Mouse (Mus musculus) bone marrow, adult 2 months (tissue): Measurements from ENCODE around the gene Pex11a. TPM values are rescaled to one million over a fixed set of nuclear protein-coding genes. Genes with fewer than 3 reads are reported as not detected.

ENCODE experiments used
- H3K27ac ChIP-seq: fragments of 200-500 bp; 2 replicates; pipeline ENCODE4 v1.5.1; 2012; ENCODE audit warnings: low read depth, mild to moderate bottlenecking, control low read depth, inconsistent platforms, low read length; ENCODE audit not compliant: control insufficient read depth, poor library complexity, insufficient read depth
- H3K4me1 ChIP-seq: fragments of 200-500 bp; 2 replicates; pipeline ENCODE4 v1.6.1; 2011; ENCODE audit warnings: low read length; ENCODE audit not compliant: control insufficient read depth, insufficient read depth
- H3K4me3 ChIP-seq: fragments of 200-500 bp; replicated peaks from 2 replicates; pipeline ENCODE3; 2011; ENCODE audit warnings: mild to moderate bottlenecking, low read depth, low read length, control low read depth; ENCODE audit not compliant: control insufficient read depth
- CTCF ChIP-seq: fragments of 200-500 bp; IDR thresholded peaks from 2 replicates; pipeline ENCODE4 v1.5.1; 2011; ENCODE audit warnings: low read length, control low read depth; ENCODE audit not compliant: control insufficient read depth, insufficient read depth
- POLR2A ChIP-seq: fragments of 200-500 bp; IDR thresholded peaks from 2 replicates; pipeline ENCODE4 v1.6.1; 2011; ENCODE audit warnings: low read depth, mild to moderate bottlenecking, control low read depth, low read length, borderline replicate concordance; ENCODE audit not compliant: control insufficient read depth
- WGBS: fragments of 180-500 bp; shearing (Covaris S2); methylation state at CpG from one replicate; pipeline ENCODE4 v1.1.7; 2018; 5-methylcytosine and 5-hydroxymethylcytosine counted together
- polyA plus RNA-seq: library from polyadenylated mRNA; stranded (reverse); fragments of >200 nt; gene quantifications from 2 replicates; pipeline ENCODE4 v1.2.4, GENCODE M21; 2011; ENCODE audit warnings: low replicate concordance; ENCODE audit not compliant: missing spikeins, insufficient read depth, insufficient read length

The Pex11a gene
- polyA plus RNA-seq, 1 experiment, result 4.9 TPM

DNA sequence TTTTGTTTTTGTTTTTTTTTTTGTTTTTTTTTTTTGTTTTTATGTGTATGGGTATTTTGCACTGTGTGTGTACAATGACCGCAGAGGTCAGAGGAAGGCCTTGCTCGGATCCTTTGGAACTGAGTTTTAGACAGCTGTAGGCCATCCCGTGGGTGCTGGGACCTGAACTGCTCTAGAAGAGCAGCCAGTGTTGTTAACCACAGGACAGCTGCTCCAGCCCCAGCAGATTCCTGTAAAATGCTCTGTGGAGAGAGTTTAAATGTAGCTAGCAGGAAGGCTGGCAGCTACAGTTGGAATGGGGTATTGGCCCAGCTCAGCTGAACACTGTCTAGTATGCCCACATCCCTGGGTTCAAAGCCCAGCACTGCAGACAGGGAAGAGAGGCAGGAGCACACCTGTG, 26.7 kb upstream of the Pex11a start:
- TF ChIP-seq CTCF (no peak), POLR2A (no peak)
- H3K4me1 ChIP-seq, result no peaks in the 10 kb centered on the region
- WGBS, result 66% methylated on average over 3 of the region's 3 CpGs
- no peak overlapping the region for H3K27ac ChIP-seq
- H3K4me3 ChIP-seq, result no peak overlapping the region

- TF ChIP-seq CTCF, result no peak
- TF ChIP-seq POLR2A, result no peak
These were observed 23.1 kb upstream of the Pex11a start for GRCm38 (mm10) chr7:79765991-79766390.

DNA sequence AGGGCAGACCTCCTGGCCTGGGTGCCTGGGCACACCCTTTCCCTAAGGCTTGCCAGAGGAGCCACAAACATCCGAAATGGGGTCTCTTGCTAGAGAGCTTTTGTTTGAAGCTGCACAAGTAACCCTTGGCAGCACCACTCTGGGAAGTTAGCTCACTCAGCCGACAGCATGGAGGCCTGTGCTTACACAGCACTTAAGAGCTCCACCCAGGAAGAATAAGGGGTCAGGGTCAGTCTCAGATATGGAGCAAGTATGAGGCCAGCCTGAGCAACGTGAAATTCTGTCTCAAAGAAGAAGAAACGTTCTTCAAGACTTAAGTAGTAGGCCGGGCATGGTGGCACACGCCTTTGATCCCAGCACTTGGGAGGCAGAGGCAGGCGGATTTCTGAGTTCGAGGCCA, 19.2 kb upstream of the Pex11a start:
- H3K4me3 ChIP-seq, result no peak overlapping the region
- no peak overlapping the region for H3K27ac ChIP-seq
- TF ChIP-seq POLR2A (no peak), CTCF (no peak)
- no peaks in the 10 kb centered on the region for H3K4me1 ChIP-seq
- WGBS, result 64% methylated on average over 8 of the region's 8 CpGs

More at GRCm38 (mm10) chr7:79765991-79766390, 23.1 kb upstream of the Pex11a start:
- Histone ChIP-seq H3K27ac (no peak overlapping the region), H3K4me1 (no peaks in the 10 kb centered on the region), H3K4me3 (no peak overlapping the region)
- 51% methylated on average over 1 of the region's 1 CpGs for WGBS

DNA sequence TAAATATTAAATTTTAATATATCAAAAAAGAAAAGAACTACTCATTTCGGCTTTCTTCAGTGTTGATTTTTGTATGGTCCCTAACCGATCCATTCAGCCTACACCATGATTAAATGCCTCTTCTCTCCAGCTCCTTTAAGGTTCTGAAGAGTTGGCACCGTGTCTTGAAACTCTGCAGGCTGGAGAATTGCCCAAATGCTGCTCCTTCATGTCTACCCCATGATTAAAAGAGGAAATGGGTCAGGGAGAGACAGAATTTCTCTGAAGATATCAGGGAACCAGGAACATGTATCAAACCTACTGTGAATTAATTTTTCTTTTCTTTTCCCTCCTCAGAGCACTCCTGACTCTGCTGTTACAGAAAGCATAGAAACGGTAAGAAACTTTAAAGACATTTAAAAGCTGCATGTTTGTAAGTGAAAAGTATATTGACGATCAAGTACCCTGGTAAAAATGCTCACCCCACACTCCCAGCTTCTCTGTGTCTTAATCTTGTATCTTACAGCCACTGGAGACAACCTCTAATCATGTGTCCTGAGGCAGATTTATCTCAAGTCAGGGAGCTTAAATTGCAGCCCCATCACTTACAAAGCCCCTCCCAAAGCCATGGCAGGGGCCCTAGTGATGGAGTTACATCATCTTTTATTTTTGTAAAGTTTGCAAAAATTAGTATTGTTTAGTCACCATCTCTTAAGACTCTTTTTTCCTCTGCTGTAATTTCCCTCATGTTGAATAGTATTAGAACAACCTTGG, 18.4 kb upstream of the Pex11a start:
- 45% methylated on average over 5 of the region's 5 CpGs for WGBS
- Histone ChIP-seq H3K4me3 (no peak overlapping the region), H3K4me1 (no peaks in the 10 kb centered on the region), H3K27ac (no peak overlapping the region)
- TF ChIP-seq POLR2A, result no peak
- no peak for TF ChIP-seq CTCF

DNA sequence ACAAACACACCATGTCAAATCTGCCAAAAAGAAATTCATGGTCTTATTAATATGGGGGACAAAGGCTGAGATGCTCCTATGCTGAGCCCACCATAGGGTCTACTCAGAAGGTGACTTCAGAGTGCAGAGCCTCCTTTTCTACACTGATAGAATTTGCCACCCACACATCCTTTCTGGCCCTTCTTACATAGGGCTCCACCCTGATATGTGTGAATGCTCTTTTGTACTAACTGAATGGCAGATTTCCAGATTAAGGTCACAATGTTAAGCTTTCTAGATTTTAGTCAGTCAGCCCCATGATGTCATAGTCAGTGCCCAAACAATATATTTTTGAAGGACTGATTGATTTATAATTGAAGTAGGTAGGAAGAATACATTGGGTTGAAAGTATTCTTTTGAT, 16.8 kb upstream of the Pex11a start:
- Histone ChIP-seq H3K27ac (no peak overlapping the region), H3K4me1 (no peaks in the 10 kb centered on the region), H3K4me3 (no peak overlapping the region)
- TF ChIP-seq POLR2A (no peak), CTCF (no peak)

GRCm38 (mm10) chr7:79758176-79758575, 15.2 kb upstream of the Pex11a start:
- Histone ChIP-seq H3K4me3 (no peak overlapping the region), H3K4me1 (no peaks in the 10 kb centered on the region), H3K27ac (no peak overlapping the region)
- 53% methylated on average over 6 of the region's 6 CpGs for WGBS
- TF ChIP-seq POLR2A (no peak), CTCF (no peak)

GRCm38 (mm10) chr7:79756334-79756733, 13.4 kb upstream of the Pex11a start:
- TF ChIP-seq POLR2A, result no peak
- Histone ChIP-seq H3K4me1 (no peaks in the 10 kb centered on the region), H3K4me3 (no peak overlapping the region), H3K27ac (no peak overlapping the region)
- WGBS, result 61% methylated on average over 2 of the region's 2 CpGs

DNA sequence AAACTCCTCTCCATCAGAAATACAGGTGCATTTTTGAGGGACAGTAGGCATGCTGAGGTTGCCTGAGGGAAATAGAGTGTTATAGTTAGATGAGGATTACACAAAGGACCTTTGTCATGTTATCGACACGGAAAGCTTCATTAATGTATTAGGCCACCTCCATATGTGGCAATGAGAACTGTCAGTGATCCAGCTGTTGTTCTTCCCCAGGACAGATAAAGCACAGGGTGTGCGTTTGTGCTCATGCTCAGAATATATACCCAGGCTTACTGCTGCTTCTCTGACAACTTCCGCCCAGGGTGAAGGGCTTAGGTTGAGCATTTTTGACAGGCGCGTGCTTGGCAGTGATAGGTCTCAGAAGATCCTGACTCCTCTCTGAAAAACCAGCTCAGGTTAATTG, 6.6 kb upstream of the Pex11a start:
- no peak overlapping the region for H3K27ac ChIP-seq
- H3K4me3 ChIP-seq, result no peak overlapping the region
- 90% methylated on average over 6 of the region's 6 CpGs for WGBS
- H3K4me1 ChIP-seq, result no peaks in the 10 kb centered on the region; the same call in 1 of the 2 replicates
- TF ChIP-seq POLR2A (no peak), CTCF (no peak)

- no peaks in the 10 kb centered on the region; the same call in 1 of the 2 replicates for H3K4me1 ChIP-seq
- 46% methylated on average over 6 of the region's 6 CpGs for WGBS
- H3K4me3 ChIP-seq, result no peak overlapping the region
- TF ChIP-seq POLR2A, result no peak
- no peak for TF ChIP-seq CTCF
- H3K27ac ChIP-seq, result no peak overlapping the region
These were observed 4.7 kb upstream of the Pex11a start for GRCm38 (mm10) chr7:79747659-79748058.
